Mouse (Mus musculus): ENCODE measurements at regions not wholly inside any gene's neighbourhood (a gene's known extent, or its start where the extent isn't known, plus 50 kb on each side); places are given as distances from the start of the nearest gene placed in this dataset.
A peak's percentile ranks its signal among the peaks of the same experiment; 100 is the strongest.

- DNase-seq (ENCODE audit: low spot score in 2 of 2) = no peak
These were observed 63.9 kb downstream of the Tmco5 start for GRCm38 (mm10) chr2:116942321-116942791.

DNA sequence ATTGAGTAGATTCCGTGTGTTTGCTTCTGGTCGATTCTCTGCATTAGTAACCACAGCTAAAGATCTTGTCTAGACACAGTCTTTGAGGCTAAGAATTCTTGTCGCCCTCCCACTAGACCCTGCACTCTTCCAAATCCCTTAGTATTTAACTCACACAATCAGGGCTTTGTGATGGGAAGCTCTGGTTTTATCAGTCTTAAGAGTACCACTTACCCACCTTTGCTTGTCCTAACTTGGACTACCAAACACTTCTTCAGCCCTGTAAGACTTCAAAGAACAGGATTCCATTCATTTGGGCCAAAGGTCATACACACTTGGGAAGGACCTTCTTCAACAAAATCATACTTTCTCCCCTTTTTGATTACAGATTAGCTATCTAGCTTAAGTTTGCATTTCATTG is 70.0 kb downstream of the Tmco5 start:
- DNase-seq (ENCODE audit: low spot score in 2 of 2) = no peak

- no peak for DNase-seq (ENCODE audit: low spot score in 2 of 2)
These were observed 71.2 kb downstream of the Tmco5 start for GRCm38 (mm10) chr2:116949741-116950140.

DNA sequence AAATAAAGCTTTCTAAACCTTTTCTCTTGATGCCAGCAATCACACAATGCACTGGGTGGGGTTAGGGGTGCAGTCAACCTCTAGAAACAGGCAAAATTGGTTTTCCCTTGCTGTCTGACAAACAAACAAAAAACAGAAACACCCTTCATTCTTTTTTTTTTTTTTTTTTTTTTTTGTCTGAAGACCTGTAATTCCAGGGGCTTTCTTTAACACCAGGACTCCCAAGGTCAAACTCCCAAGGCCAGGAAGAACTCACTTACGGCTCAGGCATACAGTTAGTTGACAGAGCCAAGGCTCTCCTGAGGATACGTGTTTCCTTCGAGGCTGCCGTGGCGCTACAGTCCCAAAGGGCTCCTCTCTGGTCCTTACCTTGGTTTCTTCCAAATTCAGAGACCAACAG is 71.7 kb downstream of the Tmco5 start:
- DNase-seq (ENCODE audit: low spot score in 2 of 2) = no peak

- no peak for DNase-seq (ENCODE audit: low spot score in 2 of 2)
These were observed 73.0 kb downstream of the Tmco5 start for GRCm38 (mm10) chr2:116951481-116951880.

GRCm38 (mm10) chr2:116954280-116954679 is 75.8 kb downstream of the Tmco5 start:
- DNase-seq (ENCODE audit: low spot score in 2 of 2) = no peak

DNA sequence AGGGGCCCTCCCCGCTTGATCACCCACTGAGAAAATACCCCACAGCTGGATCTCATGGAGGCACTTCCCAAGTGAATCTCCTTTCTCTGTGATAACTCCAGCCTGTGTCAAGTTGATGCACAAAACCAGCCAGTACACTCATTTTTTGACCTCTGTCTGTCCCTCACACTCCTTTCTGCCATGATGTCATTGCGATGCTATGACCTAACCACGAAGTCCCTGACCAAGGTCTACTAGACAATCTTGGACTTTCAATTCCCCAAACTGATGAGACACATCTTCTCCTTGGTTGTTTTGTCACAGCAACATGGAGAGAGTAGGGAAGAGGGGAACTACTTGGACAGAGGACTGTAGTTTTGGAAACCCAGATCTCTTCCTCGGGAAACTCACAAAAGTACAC is 76.4 kb downstream of the Tmco5 start:
- no peak for DNase-seq (ENCODE audit: low spot score in 2 of 2)

DNA sequence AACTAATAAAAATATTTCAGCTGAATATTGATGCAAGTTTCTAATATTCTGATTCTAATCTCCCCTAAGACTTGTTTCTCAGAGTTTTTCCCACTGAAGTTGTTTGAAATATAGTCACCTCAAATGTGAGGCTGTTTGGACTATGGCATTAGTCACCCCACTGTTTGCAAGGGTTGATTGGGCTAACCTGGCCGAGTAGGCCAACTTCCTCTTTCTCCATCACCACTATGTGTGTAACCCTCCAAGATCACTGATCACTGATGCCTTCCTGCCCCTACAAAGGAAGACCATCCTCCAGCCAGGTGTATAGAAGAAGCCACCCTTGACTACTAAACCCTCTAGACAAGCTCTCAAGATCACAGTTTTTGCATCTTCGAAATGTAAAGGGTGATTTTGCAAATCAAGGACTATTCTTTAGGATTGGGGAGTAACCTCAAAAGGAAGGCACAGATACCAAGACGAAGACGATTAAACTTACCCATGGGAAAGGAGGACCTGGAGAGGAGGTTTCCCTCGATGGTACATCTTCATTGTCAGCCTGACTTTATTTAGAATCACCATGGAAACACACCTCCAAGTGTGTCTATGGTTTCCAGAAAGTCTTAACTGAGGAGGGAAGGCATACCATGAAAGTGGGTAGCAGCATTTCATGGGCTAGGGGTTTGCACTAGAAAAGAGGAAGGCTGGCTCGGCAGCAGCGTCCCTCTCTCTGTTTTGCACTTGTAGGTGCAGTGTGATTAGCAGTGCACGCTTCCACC is 84.8 kb downstream of the Tmco5 start:
- no peak for DNase-seq (ENCODE audit: low spot score in 2 of 2)

GRCm38 (mm10) chr2:116966266-116966665 is 87.8 kb downstream of the Tmco5 start:
- no peak for DNase-seq (ENCODE audit: low spot score in 2 of 2)

DNA sequence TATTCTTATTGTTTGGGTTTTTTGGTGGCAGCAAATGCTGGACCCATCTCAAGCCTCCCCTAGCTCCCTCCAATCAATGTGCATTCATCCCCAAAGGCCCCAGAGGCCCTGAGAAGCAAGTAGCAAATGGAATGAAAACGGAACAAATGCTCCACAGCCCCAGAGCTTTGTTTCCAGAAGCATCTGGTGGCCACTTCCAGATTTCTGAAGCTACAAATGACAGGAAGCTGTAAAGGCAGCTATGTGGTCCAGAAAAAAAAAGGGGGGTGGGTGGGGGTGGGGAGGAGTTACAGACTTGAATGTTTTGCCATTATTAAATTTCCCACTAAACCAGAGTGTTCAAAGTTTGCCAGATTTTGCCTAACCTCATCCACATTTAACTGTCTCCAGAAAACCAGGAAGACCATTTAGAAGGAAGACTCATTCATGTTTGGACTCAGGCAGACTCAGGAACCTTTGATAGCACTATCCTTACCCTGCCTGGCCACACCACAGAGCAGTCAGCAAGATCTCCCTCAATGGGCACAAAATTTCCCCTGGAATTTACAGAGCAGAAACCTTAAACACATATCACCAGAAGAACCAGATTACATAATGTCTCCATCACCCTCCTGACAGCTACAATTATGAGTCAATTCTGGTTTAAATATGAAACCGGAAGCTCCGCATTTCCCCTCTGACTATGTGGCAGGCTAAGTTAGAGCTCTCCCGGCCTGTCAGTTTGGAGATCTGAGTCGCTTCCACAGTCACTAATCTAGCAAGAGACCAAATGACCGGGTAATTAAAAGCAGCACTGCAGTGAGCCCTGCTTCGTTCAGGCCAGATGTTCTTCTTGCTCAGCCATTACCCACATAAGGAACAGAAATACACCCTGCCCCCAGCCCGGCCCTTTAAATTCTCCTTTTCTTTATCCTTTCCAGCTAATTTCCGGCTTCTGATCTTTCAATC is 93.4 kb downstream of the Tmco5 start:
- no peak for DNase-seq (ENCODE audit: low spot score in 2 of 2)

- DNase-seq (ENCODE audit: low spot score in 2 of 2) = no peak
These were observed 94.1 kb downstream of the Tmco5 start for GRCm38 (mm10) chr2:116972614-116972985.

GRCm38 (mm10) chr2:116973441-116973840 is 95.0 kb downstream of the Tmco5 start:
- no peak for DNase-seq (ENCODE audit: low spot score in 2 of 2)

GRCm38 (mm10) chr2:116974152-116974551 is 95.7 kb downstream of the Tmco5 start:
- no peak for DNase-seq (ENCODE audit: low spot score in 2 of 2)

- no peak for DNase-seq (ENCODE audit: low spot score in 2 of 2)
These were observed 96.1 kb downstream of the Tmco5 start for GRCm38 (mm10) chr2:116974569-116975060.

- peak; percentile 55 to 66 for DNase-seq (ENCODE audit: low spot score in 2 of 2)
These were observed 96.7 kb downstream of the Tmco5 start for GRCm38 (mm10) chr2:116975091-116975600.

DNA sequence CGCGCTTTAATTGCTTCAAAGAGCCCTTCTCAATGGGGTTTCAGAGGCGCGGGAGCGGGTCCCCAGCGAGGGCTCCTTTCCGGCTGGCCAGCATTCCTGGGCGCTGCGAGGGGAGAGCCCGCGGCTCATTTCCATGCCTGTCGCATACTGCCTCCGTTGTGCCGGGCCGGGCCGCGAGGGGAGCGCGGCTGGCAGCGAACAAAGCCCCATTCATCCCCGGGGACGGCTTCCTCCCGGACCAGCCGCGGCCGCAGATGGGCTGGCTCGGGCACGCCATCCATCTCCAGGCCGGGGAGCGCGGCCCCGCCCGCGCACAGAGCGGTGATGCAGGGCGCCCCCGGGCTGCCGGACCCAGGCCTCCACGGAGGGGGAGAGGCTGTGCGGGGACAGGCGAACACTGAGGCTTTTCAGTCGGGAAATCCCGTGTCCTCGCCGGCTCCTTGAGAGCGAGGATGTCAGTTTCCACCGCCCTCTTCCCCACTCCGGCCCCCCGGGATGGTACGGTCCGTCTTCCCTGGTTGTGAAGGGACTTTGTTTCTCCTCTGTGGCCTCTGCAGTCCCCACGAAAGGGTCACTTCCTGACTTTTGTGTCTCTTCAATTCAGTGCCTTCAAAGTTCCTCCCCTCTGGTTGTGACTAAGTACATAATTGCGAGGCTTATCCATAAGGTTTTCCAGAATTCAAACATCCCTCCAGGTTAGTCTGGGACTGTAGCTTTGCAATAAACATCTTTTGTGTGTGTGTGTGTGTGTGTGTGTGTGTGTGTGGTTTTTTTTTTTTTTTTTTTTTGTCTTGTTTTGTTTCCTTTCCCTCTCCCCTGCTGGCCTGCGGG is 97.3 kb downstream of the Tmco5 start:
- peak; percentile 76 to 85 for DNase-seq (ENCODE audit: low spot score in 2 of 2)

GRCm38 (mm10) chr2:116976432-116976750 is 97.9 kb downstream of the Tmco5 start:
- no peak for DNase-seq (ENCODE audit: low spot score in 2 of 2)

DNA sequence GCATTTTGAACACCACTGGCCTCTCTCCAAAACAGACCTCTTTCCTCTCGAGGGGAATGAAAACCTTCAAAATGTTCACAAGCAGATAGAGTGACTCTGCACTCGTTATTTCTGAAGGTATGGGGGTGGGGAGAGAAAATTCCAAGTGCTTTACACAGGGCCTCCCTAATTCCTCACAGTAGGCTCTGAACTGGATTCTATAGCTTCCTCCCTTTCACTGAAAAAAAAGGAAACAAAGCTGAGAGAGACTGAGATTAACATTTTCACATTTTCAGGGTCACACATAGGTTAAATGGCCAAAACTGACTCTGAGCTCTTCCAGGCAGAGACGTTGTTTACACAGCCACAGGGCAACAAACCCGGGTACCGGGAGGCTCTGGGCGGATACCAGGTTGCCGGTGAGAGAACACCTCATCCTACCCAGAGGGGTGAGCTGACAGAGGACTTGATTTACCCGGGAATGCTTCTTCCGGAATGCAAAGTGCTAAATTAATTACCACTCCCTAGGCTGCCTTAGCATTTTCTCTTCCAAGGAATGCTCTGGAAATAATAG is 98.5 kb downstream of the Tmco5 start:
- DNase-seq (ENCODE audit: low spot score in 2 of 2) = no peak

- DNase-seq (ENCODE audit: low spot score in 2 of 2) = no peak
These were observed 99.5 kb downstream of the Tmco5 start for GRCm38 (mm10) chr2:116977771-116978600.

DNA sequence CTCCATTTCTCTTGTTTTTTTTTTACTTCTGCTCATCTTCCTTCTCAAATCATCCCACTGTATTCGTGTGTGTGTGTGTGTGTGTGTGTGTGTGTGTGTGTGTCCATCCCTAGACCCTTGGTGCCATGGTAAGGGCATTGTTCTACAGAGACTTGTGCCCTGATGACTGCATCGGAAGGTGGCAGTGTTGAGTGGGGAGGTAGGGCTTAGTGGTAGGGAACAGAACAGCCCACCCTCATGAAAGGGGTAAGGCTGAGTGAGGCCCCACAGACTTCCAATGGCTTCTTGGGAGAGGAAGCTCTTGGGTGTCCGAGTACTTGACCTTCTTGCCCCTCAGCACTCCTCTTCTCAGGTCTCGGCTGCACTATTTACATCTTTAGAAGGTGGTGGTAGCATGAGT is 100.3 kb downstream of the Tmco5 start:
- DNase-seq (ENCODE audit: low spot score in 2 of 2) = no peak

Measured in left cerebral cortex, adult 18-20 months (tissue).